Mouse (Mus musculus): ENCODE data around the gene Ift22.
A peak's percentile ranks its signal among the peaks of the same experiment; 100 is the strongest.
"Not testable (repeated sequence)": the region's sequence is repeated elsewhere in the genome, so short reads cannot be mapped to it uniquely, and the experiment has no call there.

Ift22 gene

DNA sequence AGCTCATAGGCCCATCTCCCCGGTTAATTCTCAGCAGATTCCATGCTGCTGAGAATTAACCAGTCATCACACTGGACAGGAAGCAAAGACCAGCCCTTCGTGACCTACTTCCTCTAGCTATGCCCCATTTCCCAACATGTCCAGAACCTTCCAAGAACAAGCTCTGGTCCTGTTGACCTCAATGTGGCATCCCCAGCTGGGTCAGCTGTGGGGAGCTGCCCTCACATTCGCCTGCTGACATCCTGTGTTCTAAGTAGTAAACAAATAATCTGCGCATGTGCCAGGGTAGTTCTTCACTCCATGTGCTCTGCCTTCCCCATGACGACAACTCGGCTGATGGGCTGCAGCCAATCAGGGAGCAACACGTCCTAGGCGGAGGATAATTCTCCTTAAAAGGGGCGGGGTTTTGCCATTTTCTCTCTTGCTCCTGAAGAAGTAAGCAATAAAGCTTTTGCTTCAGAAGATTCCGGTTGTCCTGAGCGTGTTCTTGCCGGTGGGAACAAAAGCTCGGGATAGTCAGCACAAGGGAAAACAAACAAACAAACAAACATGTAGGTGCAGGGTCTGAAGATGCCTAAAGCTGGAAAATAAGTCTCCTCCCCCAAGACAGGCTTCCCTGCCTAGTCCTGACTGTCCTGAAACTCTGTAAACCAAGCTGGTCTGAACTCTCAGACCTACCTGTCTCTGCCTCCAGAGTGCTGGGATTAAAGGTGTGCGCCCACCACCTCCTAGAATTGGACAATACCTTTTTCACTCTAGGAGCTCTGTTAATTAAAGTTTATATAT lies 41.8 kb downstream of the Ift22 start:
- not testable (repeated sequence) for DNase-seq

DNA sequence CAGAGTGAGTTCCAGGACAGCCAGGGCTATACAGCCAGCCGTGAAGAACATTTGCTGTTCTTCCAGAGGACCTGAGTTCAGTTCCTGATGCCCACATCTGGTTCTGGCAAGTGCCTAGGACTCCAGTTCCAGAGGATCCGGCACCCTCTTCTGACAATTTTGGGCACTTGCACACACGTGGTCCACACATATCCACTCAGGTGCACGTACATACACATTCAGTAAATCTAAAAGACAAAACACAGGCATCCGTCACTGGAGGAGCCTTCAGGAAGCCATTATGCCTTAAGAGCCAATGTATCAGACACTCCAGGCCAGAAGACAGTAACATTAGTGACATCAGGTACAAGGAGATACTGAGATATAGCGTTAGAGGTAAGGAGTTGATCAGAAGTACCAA lies 42.6 kb downstream of the Ift22 start:
- no peak for DNase-seq

DNA sequence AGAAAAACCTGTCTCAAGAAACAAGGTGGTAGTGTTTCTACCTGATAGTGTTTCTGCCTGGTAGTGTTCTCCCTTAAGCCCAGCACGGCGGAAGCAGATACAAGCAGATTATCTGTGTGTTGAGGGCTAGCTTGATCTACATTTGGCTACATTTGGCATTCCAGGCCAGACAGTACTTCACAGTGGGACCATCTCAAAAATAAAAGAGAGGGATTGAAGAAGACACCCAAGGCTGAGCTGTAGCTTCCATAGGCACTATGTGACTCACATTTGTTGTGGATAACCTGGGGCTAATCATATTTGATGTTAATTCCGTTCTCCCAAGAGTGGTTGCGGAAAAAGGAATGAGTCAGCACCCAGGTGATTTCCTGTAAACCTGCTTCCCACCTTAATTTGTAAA lies 44.2 kb downstream of the Ift22 start:
- DNase-seq: no peak

- peak; percentile 98 to 99 for DNase-seq
Observed at GRCm38 (mm10) chr5:136953015-136953414, 45.1 kb downstream of the Ift22 start, which contains the start of gene Fis1. TSS of gene Fis1 (plus strand) at chr5:136953275.

- peak; percentile 49 to 55 for DNase-seq
Observed at GRCm38 (mm10) chr5:136953440-136953951, 45.5 kb downstream of the Ift22 start.

- DNase-seq: no peak
Observed at GRCm38 (mm10) chr5:136955622-136956021, 47.7 kb downstream of the Ift22 start.

- no peak for DNase-seq
Observed at GRCm38 (mm10) chr5:136957250-136957649, 49.3 kb downstream of the Ift22 start.

- DNase-seq: no peak
Observed at GRCm38 (mm10) chr5:136958991-136959605, 51.1 kb downstream of the Ift22 start.

- DNase-seq: no peak
Observed at GRCm38 (mm10) chr5:136960053-136960452, 52.1 kb downstream of the Ift22 start.

GRCm38 (mm10) chr5:136961334-136961982 lies 53.5 kb downstream of the Ift22 start:
- peak; percentile 57 to 65 for DNase-seq

DNA sequence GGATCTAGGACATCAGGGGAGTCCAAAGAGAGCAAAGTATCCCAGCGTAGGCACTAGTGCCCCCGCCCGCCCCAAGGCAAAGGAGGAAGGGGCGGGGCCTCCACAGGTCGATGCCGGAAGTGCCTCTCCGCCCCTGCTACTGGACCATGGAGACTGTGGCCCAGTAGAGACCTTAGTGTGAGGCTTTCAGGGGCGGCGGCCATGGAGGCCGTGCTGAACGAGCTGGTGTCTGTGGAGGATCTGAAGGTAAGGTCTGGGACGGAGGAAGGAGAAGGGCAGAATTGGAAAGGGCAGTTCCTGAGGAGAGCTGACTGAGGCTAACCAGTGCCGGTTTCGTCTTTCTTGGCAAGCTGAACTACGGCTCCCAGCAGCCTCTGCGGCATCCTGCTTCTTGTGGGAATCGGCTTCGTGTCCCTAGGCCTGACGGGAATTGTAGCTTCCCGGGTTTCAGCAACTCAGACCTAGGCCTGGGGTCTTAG lies 54.1 kb downstream of the Ift22 start:
- DNase-seq: peak; percentile 94 to 95

DNA sequence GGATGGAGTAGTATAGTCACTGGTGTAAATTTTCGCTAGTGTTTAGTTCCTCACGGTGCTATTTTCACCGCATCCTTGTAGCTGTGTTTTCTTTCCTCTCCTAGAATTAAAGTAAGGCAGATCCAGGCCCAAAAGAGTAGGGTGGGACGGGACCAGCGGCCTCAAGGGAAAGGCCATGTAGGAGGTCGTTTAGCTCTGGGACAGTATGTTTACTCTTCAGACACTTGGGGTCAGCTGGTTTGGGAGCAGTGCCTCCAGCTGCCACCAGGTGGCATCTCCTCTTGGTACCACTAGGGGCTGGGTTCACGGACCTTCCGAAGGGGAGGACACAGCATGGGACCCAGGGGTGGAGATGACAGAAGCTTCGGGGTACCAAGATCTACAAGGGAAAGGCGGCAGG lies 54.6 kb downstream of the Ift22 start:
- peak; percentile 92 to 94 for DNase-seq

- DNase-seq: peak in 1 of 2 experiments; percentile 28
Observed at GRCm38 (mm10) chr5:136962966-136963540, 55.1 kb downstream of the Ift22 start.

Data from cerebellum, postnatal 10 days (tissue).